23 mouse cellular contexts compared by ENCODE assay signal in genomic region chr7:67989376-67989775, GRCm38 (mm10). TPM values are rescaled to one million over a fixed set of nuclear protein-coding genes. Genes with fewer than 3 reads are reported as not detected.
A peak's percentile ranks its signal among the peaks of the same experiment; 100 is the strongest.
DNase-seq lines count a peak whose midpoint lies in the region; ATAC-seq lines count a peak whose summit lies in the region.
"Had no signal": no experiment of that assay in that cellular context is flagged by ENCODE, and none has a peak within 500 bp of the region (broad histone marks: within the 10 kb centered on the region; RNA-seq: fewer than 3 reads in every experiment).

No protein-coding gene starts in this region.

- DNase-seq in ES-CJ7 (ENCODE audit: low read depth, low spot score): peak; percentile 67
- DNase-seq in ZHBTc4 (ENCODE audit: low read depth, low spot score): peak; percentile 66
- no peak for DNase-seq in layer of hippocampus, adult 9-10 months (ENCODE audit: low spot score)
- no peak for DNase-seq in retina, embryonic 14.5 days (ENCODE audit: low spot score)
- DNase-seq in thymus, postnatal 36 days: no peak
- DNase-seq: adrenal gland, adult 8-10 months; adrenal gland, postnatal 25 days; cerebellum, adult 8-10 months; cerebellum, postnatal 10 days; cerebellum, postnatal 36 days; gastrocnemius, postnatal 25 days; heart, adult 2 months; heart, postnatal 14 days; heart, postnatal 4 days had no signal

- ATAC-seq in megakaryocyte, adult 5-6 weeks (ENCODE audit: poor library complexity, severe bottlenecking): peak; percentile 19
- ATAC-seq: activated CD4-positive, CD25-positive, alpha-beta regulatory T cell, adult 4 months; CD4-positive, CD25-positive, alpha-beta regulatory T cell, adult 4 months; forebrain, embryonic 13.5 days; forebrain, embryonic 16.5 days; hindbrain, postnatal 0 days; inflammation-experienced regulatory T-cells, adult 6 months; intestine, embryonic 16.5 days; Patski had no signal

RNA-seq across cellular contexts. Expression of gene Igf1r, which starts 36.7 kb away (rescaled TPM):
- 18.2 and 18.8 TPM in 2 replicates for total RNA-seq in megakaryocyte, adult 5-6 weeks (2015)
- 12.9 and 17.9 TPM in 2 replicates for total RNA-seq in megakaryocyte, adult 5-6 weeks (2017)

Comparison
In these comparisons a context has a peak if more than half of its experiments do, and no peak if none do; other contexts are left out.
1. DNase-seq: peak in ES-CJ7 (single experiment) and ZHBTc4 (single experiment); none in layer of hippocampus, adult 9-10 months (single experiment), retina, embryonic 14.5 days (single experiment) and thymus, postnatal 36 days (0 of 2).